Mouse (Mus musculus): ENCODE results near the gene Fubp1. TPM values are rescaled to one million over a fixed set of nuclear protein-coding genes. Genes with fewer than 3 reads are reported as not detected.

The Fubp1 gene
- polyA plus RNA-seq (2015; fragmentation: Nextera tagmentation; extraction: Ambion mirVana), result 177 and 205 TPM in 2 replicates

DNA sequence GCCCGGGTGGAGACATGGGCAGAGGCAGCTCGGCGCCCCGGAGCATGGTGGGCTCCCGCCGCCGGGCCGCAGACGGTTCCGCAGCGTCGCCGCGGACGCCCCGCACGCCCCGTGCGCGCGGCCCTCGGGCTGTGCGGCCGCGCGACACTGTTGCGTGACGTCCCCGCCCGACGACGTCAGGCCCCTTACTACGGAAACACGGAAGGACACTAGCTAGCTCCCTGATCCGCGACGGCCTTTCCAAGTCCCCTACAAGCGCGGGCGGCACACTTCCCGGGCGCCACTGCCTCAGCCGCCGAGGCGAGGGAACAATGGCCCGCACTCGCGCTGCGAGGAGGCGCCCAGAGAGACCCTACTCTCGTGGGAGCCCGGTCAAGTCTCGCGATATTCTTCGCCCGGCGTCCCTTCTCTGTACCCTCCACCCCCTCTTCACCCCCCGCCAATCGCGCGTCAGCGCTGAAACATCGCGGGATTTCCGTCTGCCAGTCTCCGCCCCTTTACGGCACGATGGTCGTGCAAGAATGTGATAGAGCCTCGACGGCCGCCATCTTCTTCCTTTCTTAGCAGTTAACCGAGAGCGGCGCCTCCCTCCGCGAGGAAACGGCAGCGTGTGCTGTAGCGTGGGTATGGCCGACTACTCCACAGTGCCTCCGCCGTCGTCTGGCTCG is at the start of gene Fubp1, which contains the start of gene Dnajb4:
Gene Fubp1 (plus strand): TSS at position 456 of the 668 bp plus-strand sequence.
Gene Dnajb4 (minus strand): TSS at position 336 of the 668 bp plus-strand sequence.
- Histone ChIP-seq H3K27ac (peak within 1 kb of the TSS; percentile 99), H3K27me3 (replicated peaks) (no peaks in the 10 kb centered on the region), H3K9ac (peak within 1 kb of the TSS; percentile 100), H3K36me3 (no peaks in the 10 kb centered on the region), H3K4me3 (replicated peaks) (peak within 1 kb of the TSS; percentile 96), H3K4me2 (replicated peaks) (peak within 1 kb of the TSS; percentile 84), H3K9me3 (no peaks in the 10 kb centered on the region), H3K4me1 (replicated peaks) (peaks cover 16% of the 10 kb centered on the region; the same call in 1 of the 2 replicates)
- WGBS, result under 1% methylated on average over 83 of the region's 85 CpGs
- peak; percentile 96 for ATAC-seq

DNA sequence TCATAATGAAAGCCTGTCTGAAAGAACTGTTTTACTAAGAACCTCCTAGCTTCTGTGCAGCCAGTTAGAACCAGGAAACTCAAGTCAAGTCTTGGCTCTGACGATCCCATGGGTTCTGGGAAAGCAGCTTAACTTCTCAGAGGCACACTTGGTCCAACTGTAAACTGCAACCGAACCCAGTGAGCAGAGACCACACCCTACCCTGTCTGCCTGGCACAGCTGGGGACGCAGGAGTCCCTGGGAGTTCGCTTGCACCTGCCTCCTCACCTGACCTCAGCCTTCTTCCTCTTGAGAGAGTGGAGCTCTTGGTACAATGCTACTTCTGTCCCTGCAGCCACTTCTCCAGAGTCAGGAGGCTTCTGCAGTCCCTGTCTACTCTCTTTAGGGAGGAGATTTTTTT is 49.6 kb upstream of the Fubp1 start:
- H3K27ac ChIP-seq, result no peak overlapping the region
- no peak overlapping the region for H3K4me3 ChIP-seq (replicated peaks)
- H3K27me3 ChIP-seq (replicated peaks), result no peaks in the 10 kb centered on the region
- peaks cover 6% of the 10 kb centered on the region; the same call in 1 of the 2 replicates for H3K4me1 ChIP-seq (replicated peaks)
- no peaks in the 10 kb centered on the region for H3K36me3 ChIP-seq
- ATAC-seq, result peak; percentile 44; the same call in 1 of the 2 replicates
- H3K9me3 ChIP-seq, result no peaks in the 10 kb centered on the region
- no peak overlapping the region for H3K9ac ChIP-seq
- H3K4me2 ChIP-seq (replicated peaks), result no peak overlapping the region
- 48% methylated on average over 4 of the region's 4 CpGs for WGBS

DNA sequence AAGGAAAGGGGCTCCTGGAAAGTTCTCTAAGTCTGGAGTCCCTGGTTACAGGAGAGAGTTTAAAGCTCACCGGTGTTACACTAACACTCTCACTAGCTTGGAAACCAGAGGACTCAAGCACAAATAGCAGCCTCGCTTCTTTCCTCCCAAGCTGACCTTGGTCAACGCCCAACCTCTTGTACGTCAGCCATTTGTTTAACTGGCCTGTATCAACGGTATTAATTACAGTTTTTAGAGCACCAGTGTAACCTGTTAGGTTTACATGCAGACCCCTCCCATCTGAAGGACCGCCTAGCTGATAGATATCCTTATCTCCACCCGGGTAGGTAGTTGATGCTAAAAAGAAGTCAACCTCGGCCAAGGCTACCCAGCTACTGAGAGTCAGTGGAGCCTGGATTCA is 46.9 kb upstream of the Fubp1 start:
- no peak overlapping the region for H3K27ac ChIP-seq
- 64% methylated on average over 8 of the region's 8 CpGs for WGBS
- H3K4me3 ChIP-seq (replicated peaks), result no peak overlapping the region
- H3K27me3 ChIP-seq (replicated peaks), result no peaks in the 10 kb centered on the region
- peaks cover 12% of the 10 kb centered on the region; the same call in 1 of the 2 replicates for H3K4me1 ChIP-seq (replicated peaks)
- no peaks in the 10 kb centered on the region for H3K9me3 ChIP-seq
- no peak for ATAC-seq
- peak overlapping the region; percentile 22 for H3K4me2 ChIP-seq (replicated peaks)
- no peak overlapping the region for H3K9ac ChIP-seq
- no peaks in the 10 kb centered on the region for H3K36me3 ChIP-seq

DNA sequence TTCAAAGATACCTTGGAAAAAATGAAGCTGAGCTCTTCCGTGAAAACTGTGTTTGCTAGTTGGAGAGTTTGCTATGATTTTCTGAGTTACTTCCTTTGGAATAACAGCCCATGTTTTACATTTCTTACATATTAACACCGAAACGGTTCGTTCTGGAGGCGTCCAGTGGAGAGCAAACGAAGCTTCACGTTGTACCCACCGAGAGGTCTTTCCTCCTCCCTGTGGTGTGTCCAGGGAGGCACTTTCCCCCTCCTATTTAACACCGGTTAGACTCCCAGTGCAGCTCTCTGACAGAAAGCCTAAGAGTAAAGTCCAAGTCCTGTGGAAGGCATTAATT is 45.2 kb upstream of the Fubp1 start:
- Histone ChIP-seq H3K9me3 (no peaks in the 10 kb centered on the region), H3K27me3 (replicated peaks) (no peaks in the 10 kb centered on the region), H3K4me3 (replicated peaks) (peak overlapping the region; percentile 49), H3K9ac (peak overlapping the region; percentile 50), H3K27ac (peak overlapping the region; percentile 84; the same call in 1 of the 2 replicates), H3K36me3 (no peaks in the 10 kb centered on the region), H3K4me1 (replicated peaks) (peaks cover 15% of the 10 kb centered on the region; the same call in 1 of the 2 replicates), H3K4me2 (replicated peaks) (peak overlapping the region; percentile 72)
- no peak; the same call in 1 of the 2 replicates for ATAC-seq
- 30% methylated on average over 9 of the region's 9 CpGs for WGBS

DNA sequence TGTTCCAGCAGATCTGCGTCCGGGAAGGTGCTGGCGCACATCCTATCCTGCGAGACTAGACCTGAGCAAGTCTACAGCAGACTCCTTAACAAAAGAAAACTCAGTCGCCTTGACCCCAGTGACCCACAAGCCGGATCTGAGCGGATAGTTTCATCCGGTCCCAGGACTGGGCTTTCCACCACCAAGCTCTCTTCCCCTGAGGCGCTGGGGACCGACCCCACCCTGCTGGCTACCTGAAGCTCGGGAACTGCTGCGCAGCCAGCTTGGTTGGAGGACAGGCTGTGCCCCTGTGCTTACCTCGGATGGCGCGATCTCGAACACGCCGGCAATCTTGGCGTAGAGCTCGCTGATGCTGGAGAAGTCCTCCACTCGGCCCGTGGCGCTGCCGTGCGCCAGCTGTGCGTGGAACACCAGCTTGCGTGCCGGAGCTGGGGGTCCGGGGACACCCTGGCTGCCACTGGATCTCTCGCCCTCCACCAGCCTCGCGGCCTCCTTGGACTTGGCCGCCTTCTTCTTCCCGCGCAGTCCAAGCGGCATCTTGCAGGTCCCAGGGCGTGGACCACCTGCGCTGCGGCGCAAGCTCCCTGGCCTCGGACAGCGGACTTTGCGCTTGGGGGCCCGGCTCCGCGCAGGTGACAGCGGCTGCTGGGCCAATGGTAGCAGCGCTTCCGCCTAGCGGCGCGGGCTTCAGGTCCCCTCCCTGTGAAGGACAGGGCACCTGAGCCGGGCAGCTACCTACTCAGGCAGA is 44.7 kb upstream of the Fubp1 start:
- no peaks in the 10 kb centered on the region for H3K36me3 ChIP-seq
- 3% methylated on average over 53 of the region's 53 CpGs for WGBS
- H3K27ac ChIP-seq, result peak overlapping the region; percentile 84
- peak overlapping the region; percentile 72 for H3K4me2 ChIP-seq (replicated peaks)
- peak; percentile 93 for ATAC-seq
- no peaks in the 10 kb centered on the region for H3K27me3 ChIP-seq (replicated peaks)
- peak overlapping the region; percentile 50 for H3K9ac ChIP-seq
- peak overlapping the region; percentile 49 for H3K4me3 ChIP-seq (replicated peaks)
- peaks cover 15% of the 10 kb centered on the region; the same call in 1 of the 2 replicates for H3K4me1 ChIP-seq (replicated peaks)
- no peaks in the 10 kb centered on the region for H3K9me3 ChIP-seq

DNA sequence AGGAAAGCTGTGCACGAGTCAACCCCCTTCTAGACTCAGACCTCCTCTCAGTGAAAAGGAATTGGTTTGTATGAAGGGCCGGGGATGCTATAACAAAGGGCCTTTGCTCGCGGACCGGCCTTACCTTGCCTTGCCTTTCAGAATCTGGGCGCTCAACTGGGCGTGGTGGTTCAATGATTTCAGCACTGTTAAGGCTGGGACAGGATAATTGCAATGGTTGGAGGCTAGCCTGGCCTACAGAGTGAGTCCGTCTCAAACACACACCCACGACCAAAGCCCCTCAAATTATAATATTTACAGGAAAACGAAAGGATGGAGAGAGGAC is 44.2 kb upstream of the Fubp1 start, which contains the start of gene Gipc2:
Gene Gipc2 (minus strand): TSS at position 132 of the 325 bp plus-strand sequence.
- Histone ChIP-seq H3K9me3 (no peaks in the 10 kb centered on the region), H3K27me3 (replicated peaks) (no peaks in the 10 kb centered on the region), H3K27ac (peak within 1 kb of the TSS; percentile 84), H3K4me1 (replicated peaks) (peaks cover 16% of the 10 kb centered on the region; the same call in 1 of the 2 replicates), H3K4me2 (replicated peaks) (peak within 1 kb of the TSS; percentile 72), H3K4me3 (replicated peaks) (peak within 1 kb of the TSS; percentile 49), H3K36me3 (no peaks in the 10 kb centered on the region), H3K9ac (peak within 1 kb of the TSS; percentile 50)
- peak; percentile 59 for ATAC-seq
- WGBS, result 13% methylated on average over 10 of the region's 10 CpGs

DNA sequence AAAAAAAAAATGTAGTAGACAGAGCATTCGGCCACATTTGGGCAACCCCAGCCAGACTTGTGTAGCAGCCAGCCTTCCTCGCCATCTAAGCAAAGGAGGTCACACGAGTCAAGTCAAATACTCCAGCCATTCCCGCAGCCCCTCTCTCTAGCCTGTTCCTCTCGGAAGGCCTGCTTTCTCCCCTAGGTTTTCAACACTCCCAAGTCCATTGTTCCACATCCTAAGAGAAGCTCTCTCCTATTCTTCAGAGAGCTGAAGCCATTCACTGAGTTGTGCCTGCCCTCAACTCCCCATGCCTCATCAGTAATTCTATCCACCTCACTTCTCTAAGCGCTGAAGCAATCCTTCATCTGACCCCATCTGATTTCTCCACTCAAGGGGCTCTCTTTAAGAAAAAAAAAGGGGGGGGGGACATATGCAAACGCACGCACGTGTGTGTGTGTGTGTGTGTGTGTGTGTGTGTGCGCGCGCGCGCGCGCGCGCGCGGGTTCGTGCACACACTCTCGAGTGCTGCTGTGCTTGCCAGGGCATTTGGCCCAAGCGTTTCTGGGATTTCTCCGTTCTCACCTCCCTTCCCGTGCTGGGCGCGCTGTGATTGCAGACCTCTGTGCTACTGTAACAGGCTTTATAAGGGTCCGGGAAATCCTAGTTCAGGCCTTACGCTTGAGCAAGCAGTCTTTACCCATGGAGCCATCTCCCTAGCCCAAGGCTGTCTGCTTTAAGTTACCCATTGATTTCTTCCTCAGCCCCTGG is 43.3 kb upstream of the Fubp1 start:
- WGBS, result 29% methylated on average over 29 of the region's 29 CpGs
- Histone ChIP-seq H3K9ac (no peak overlapping the region), H3K36me3 (no peaks in the 10 kb centered on the region), H3K4me3 (replicated peaks) (no peak overlapping the region), H3K4me2 (replicated peaks) (peak overlapping the region; percentile 72), H3K9me3 (no peaks in the 10 kb centered on the region), H3K4me1 (replicated peaks) (peaks cover 15% of the 10 kb centered on the region), H3K27ac (no peak overlapping the region), H3K27me3 (replicated peaks) (no peaks in the 10 kb centered on the region)
- ATAC-seq, result no peak

DNA sequence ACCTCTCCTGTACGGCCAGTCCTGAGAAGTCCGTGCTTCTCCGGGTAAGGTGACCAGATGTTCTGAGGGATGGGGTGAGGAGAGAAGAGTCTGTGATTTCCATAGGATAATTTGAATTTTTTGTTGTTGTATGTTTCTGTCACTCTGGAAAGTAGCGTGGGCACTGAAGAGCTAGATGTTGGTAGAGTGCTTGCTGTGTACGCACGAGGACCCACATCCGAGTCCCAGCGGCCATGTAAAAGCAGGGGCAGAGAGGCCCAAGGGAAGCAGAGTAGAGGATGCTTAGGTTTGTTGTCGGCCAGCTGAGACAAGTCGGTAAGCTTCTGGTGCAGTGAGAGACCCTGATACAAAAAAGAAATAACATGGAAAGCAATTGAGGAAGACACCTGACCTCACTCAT is 42.2 kb upstream of the Fubp1 start:
- no peak for ATAC-seq
- Histone ChIP-seq H3K9me3 (no peaks in the 10 kb centered on the region), H3K27me3 (replicated peaks) (no peaks in the 10 kb centered on the region), H3K4me2 (replicated peaks) (no peak overlapping the region), H3K36me3 (no peaks in the 10 kb centered on the region), H3K4me1 (replicated peaks) (peaks cover 15% of the 10 kb centered on the region), H3K9ac (no peak overlapping the region), H3K4me3 (replicated peaks) (no peak overlapping the region), H3K27ac (no peak overlapping the region)
- 94% methylated on average over 10 of the region's 10 CpGs for WGBS

DNA sequence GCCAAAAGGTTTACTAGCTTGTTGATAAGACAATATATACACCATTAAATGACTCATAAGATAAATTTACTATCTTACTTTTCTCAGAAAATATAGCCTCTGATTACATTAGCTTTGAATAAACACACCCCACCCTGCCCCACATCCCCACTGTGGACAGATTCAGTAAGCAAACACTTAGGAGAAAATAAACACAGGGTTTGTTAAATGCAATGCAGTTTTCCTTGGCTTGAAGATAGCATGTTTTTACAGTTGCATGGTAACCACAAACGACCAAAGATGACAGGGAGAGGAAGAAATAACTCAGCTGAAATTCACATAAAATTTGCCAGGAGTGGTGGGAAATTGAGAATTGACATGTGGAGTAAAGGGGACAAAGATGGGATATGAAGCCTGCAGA is 39.8 kb upstream of the Fubp1 start:
- Histone ChIP-seq H3K4me3 (replicated peaks) (no peak overlapping the region), H3K4me1 (replicated peaks) (peaks cover 15% of the 10 kb centered on the region), H3K4me2 (replicated peaks) (no peak overlapping the region), H3K9ac (no peak overlapping the region), H3K27me3 (replicated peaks) (no peaks in the 10 kb centered on the region), H3K9me3 (no peaks in the 10 kb centered on the region), H3K27ac (no peak overlapping the region), H3K36me3 (no peaks in the 10 kb centered on the region)
- no peak for ATAC-seq
- 23% methylated on average over 1 of the region's 1 CpGs for WGBS

DNA sequence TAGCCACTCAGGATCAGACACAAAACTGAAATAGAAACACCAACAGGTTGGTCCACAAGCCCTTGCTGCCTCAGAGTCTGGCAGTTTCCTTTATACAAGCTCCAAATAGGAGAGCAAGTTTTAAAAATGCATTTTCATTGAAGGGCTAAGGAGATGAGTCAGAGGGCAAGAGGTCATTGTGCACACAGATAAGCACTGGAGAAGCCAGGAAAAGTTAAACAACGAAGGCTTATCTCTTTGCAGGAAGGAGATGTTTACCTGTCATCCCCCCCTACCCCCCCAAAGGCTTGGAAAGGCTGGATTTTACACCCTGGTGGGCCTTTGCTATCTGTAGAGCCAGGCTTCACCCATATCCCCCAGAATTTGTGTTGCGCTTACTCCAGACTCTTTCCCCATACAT is 39.0 kb upstream of the Fubp1 start:
- Histone ChIP-seq H3K27me3 (replicated peaks) (no peaks in the 10 kb centered on the region), H3K4me2 (replicated peaks) (no peak overlapping the region), H3K27ac (0 out of 2 replicates have a peak overlapping the region, but pooled peaks have one; percentile 4), H3K36me3 (no peaks in the 10 kb centered on the region), H3K4me1 (replicated peaks) (peaks cover 15% of the 10 kb centered on the region), H3K9me3 (no peaks in the 10 kb centered on the region), H3K9ac (no peak overlapping the region), H3K4me3 (replicated peaks) (no peak overlapping the region)
- WGBS, result 43% methylated on average over 2 of the region's 2 CpGs
- peak; percentile 73 for ATAC-seq

DNA sequence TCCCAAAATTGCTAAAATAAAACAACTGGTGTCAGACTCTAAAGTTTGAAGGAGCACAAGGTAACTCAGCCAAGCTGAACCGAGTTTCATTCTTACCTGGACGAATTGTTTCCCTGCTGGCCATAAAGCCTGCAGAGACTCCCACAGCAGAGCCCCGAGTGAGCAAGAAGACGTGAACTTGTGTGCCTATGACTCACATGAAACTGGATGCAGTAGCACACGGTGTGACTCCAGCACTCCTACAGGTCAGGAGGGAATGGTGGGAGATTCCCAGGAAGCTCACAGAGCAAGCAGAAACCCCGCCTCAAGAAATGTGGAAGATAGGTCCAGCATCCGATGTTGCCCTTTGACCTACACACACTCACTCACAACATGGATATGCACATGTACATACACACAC is 38.4 kb upstream of the Fubp1 start:
- WGBS, result 35% methylated on average over 7 of the region's 7 CpGs
- peaks cover 11% of the 10 kb centered on the region; the same call in 1 of the 2 replicates for H3K4me1 ChIP-seq (replicated peaks)
- no peaks in the 10 kb centered on the region for H3K27me3 ChIP-seq (replicated peaks)
- no peak overlapping the region for H3K9ac ChIP-seq
- no peaks in the 10 kb centered on the region for H3K36me3 ChIP-seq
- no peak overlapping the region for H3K27ac ChIP-seq
- no peak overlapping the region for H3K4me2 ChIP-seq (replicated peaks)
- peak; percentile 47 for ATAC-seq
- H3K4me3 ChIP-seq (replicated peaks), result no peak overlapping the region
- H3K9me3 ChIP-seq, result no peaks in the 10 kb centered on the region
